39 mouse cellular contexts compared by ENCODE assay signal in genomic region chr5:145302424-145302823, GRCm38 (mm10). TPM values are rescaled to one million over a fixed set of nuclear protein-coding genes. Genes with fewer than 3 reads are reported as not detected.
"Had no signal": no experiment of that assay in that cellular context is flagged by ENCODE, and none has a peak within 500 bp of the region (broad histone marks: within the 10 kb centered on the region; RNA-seq: fewer than 3 reads in every experiment).

No protein-coding gene starts in this region.

- DNase-seq: gastrocnemius, adult 2 months; gastrocnemius, postnatal 10 days; gastrocnemius, postnatal 25 days; heart, adult 18-20 months; heart, postnatal 10 days; heart, postnatal 4 days; kidney, adult 18-20 months; kidney, adult 8-10 months; kidney, postnatal 10 days; kidney, postnatal 25 days; kidney, postnatal 4 days; layer of hippocampus, adult 9-11 months; layer of hippocampus, postnatal 36 days; liver; liver, embryonic 13.5 days had no signal

- H3K27me3 ChIP-seq: heart, embryonic 12.5 days; hindbrain, embryonic 12.5 days; intestine, embryonic 15.5 days; limb, embryonic 12.5 days; liver, embryonic 13.5 days; liver, embryonic 15.5 days had no signal

- H3K4me3 ChIP-seq: gastrocnemius, adult 2 months; heart, embryonic 10.5 days; heart, embryonic 12.5 days; hindbrain, embryonic 10.5 days; hindbrain, embryonic 12.5 days; intestine, embryonic 15.5 days; limb, embryonic 10.5 days; limb, embryonic 12.5 days; liver, embryonic 13.5 days; liver, embryonic 15.5 days had no signal

- H3K9ac ChIP-seq: heart, embryonic 12.5 days; hindbrain, embryonic 12.5 days; hindbrain, embryonic 14.5 days; intestine, embryonic 15.5 days; limb, embryonic 12.5 days; liver, embryonic 13.5 days; liver, embryonic 15.5 days had no signal

- H3K4me1 ChIP-seq: heart, embryonic 10.5 days; heart, embryonic 12.5 days; hindbrain, embryonic 10.5 days; hindbrain, embryonic 12.5 days; intestine, embryonic 15.5 days; limb, embryonic 10.5 days; limb, embryonic 12.5 days; liver, embryonic 13.5 days; liver, embryonic 15.5 days had no signal

- H3K36me3 ChIP-seq: heart, embryonic 10.5 days; heart, embryonic 12.5 days; hindbrain, embryonic 10.5 days; hindbrain, embryonic 12.5 days; intestine, embryonic 15.5 days; limb, embryonic 10.5 days; limb, embryonic 12.5 days; liver, embryonic 13.5 days; liver, embryonic 15.5 days had no signal

- H3K9me3 ChIP-seq: heart, embryonic 10.5 days; heart, embryonic 12.5 days; hindbrain, embryonic 10.5 days; hindbrain, embryonic 12.5 days; intestine, embryonic 15.5 days; limb, embryonic 10.5 days; limb, embryonic 12.5 days; liver, embryonic 13.5 days; liver, embryonic 15.5 days had no signal

- H3K27ac ChIP-seq: gastrocnemius, adult 2 months; heart, embryonic 10.5 days; hindbrain, embryonic 10.5 days; hindbrain, embryonic 12.5 days; hindbrain, embryonic 14.5 days; intestine, embryonic 15.5 days; limb, embryonic 10.5 days; limb, embryonic 12.5 days; liver, embryonic 13.5 days; liver, embryonic 15.5 days had no signal

RNA-seq across cellular contexts. Expression of gene Cyp3a57, which starts 42.7 kb away (rescaled TPM):
- total RNA-seq: gastrocnemius, adult 2 months; gastrocnemius, postnatal 10 days; gastrocnemius, postnatal 25 days; gastrocnemius, postnatal 4 days; granulocyte monocyte progenitor cell, adult 5-6 weeks; heart, adult 18-20 months; heart, adult 8-10 months; heart, postnatal 10 days; heart, postnatal 25 days; heart, postnatal 4 days; layer of hippocampus, postnatal 14 days; layer of hippocampus, postnatal 36 days; left cerebral cortex, adult 18-20 months had no signal
- polyA plus RNA-seq: heart, embryonic 10.5 days; heart, embryonic 12.5 days; heart, embryonic 14.5 days; heart, embryonic 16.5 days; hindbrain, embryonic 10.5 days; hindbrain, embryonic 12.5 days; hindbrain, embryonic 14.5 days; hindbrain, embryonic 16.5 days; inflammation-experienced regulatory T-cells, adult 6 months; intestine, embryonic 15.5 days; intestine, postnatal 0 days; kidney, embryonic 14.5 days; kidney, embryonic 16.5 days; limb, embryonic 10.5 days; limb, embryonic 12.5 days; limb, embryonic 14.5 days; liver, embryonic 11.5 days; liver, embryonic 13.5 days; liver, embryonic 15.5 days had no signal
